Mouse (Mus musculus) E14TG2a.4 (cell line): ENCODE measurements around the gene Slf2.
A peak's percentile ranks its signal among the peaks of the same experiment; 100 is the strongest.

Experiments
- H3K27me3 ChIP-seq: 2 replicates; pipeline ENCODE4 v1.6.1; 2014; ENCODE audit warnings: low read length, control low read depth; ENCODE audit not compliant: insufficient read depth
- H3K36me3 ChIP-seq: 2 replicates; pipeline ENCODE4 v1.6.1; 2014; ENCODE audit warnings: low read length, control low read depth; ENCODE audit not compliant: insufficient read depth
- H3K4me1 ChIP-seq: replicated peaks from 2 replicates; pipeline ENCODE4 v1.6.1; 2014; ENCODE audit warnings: low read depth, low read length, control low read depth
- H3K4me3 ChIP-seq: replicated peaks from 2 replicates; pipeline ENCODE4 v1.5.1; 2014; ENCODE audit warnings: mild to moderate bottlenecking, low read length
- H3K9me3 ChIP-seq: 2 replicates; pipeline ENCODE4 v1.6.1; 2014; ENCODE audit warnings: low read length, control low read depth
- CTCF ChIP-seq: conservative IDR thresholded peaks from 2 replicates; pipeline ENCODE4 v1.5.1; 2014; ENCODE audit warnings: low read length
- NANOG ChIP-seq: IDR thresholded peaks from 2 replicates; pipeline ENCODE4 v1.6.1; 2014; ENCODE audit warnings: borderline replicate concordance, low read length, mixed read lengths
- POU5F1 ChIP-seq: IDR thresholded peaks from 2 replicates; pipeline ENCODE4 v1.6.1; 2014; ENCODE audit warnings: low read length, borderline replicate concordance

Gene Slf2

DNA sequence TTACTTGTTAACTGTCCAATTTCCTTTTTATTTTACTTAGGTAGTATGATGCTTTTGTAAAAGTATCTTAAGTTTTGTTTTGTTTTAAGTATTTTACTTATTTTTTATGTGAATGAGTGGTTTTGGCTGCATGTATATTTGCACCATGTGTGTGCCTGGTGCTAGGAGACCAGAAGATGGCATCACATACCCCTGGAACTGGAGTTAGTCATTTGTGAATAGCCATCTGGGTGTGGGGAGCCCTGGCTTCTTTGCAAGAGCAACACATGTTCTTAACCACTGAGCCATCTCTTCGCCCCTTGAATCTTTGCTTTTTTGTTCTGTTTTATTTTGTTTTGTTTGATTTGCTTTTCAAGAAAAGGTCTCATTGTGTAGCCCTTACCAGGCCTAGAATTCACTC lies 2.2 kb downstream of the Slf2 start:
- H3K27me3 ChIP-seq: no peaks in the 10 kb centered on the region
- no peaks in the 10 kb centered on the region for H3K9me3 ChIP-seq
- peaks cover 51% of the 10 kb centered on the region for H3K36me3 ChIP-seq
- no peak overlapping the region for H3K4me3 ChIP-seq
- TF ChIP-seq POU5F1: no peak
- TF ChIP-seq NANOG: no peak
- no peak for TF ChIP-seq CTCF
- peaks cover 29% of the 10 kb centered on the region for H3K4me1 ChIP-seq

GRCm38 (mm10) chr19:44959633-44960032 lies 28.7 kb downstream of the Slf2 start:
- Histone ChIP-seq H3K4me3 (no peak overlapping the region), H3K4me1 (peaks cover 30% of the 10 kb centered on the region), H3K27me3 (no peaks in the 10 kb centered on the region), H3K9me3 (no peaks in the 10 kb centered on the region), H3K36me3 (peaks cover 94% of the 10 kb centered on the region)
- no peak for TF ChIP-seq POU5F1
- TF ChIP-seq CTCF: no peak
- peak; percentile 55; the same call in 1 of the 2 replicates for TF ChIP-seq NANOG

GRCm38 (mm10) chr19:44965978-44966377 lies 35.0 kb downstream of the Slf2 start:
- no peaks in the 10 kb centered on the region for H3K27me3 ChIP-seq
- no peaks in the 10 kb centered on the region for H3K9me3 ChIP-seq
- TF ChIP-seq CTCF (peak; percentile 9; the same call in 1 of the 2 replicates), NANOG (no peak), POU5F1 (no peak)
- H3K4me1 ChIP-seq: peaks cover 4% of the 10 kb centered on the region; the same call in 1 of the 2 replicates
- peaks cover 93% of the 10 kb centered on the region for H3K36me3 ChIP-seq
- H3K4me3 ChIP-seq: no peak overlapping the region

- TF ChIP-seq NANOG: no peak
- Histone ChIP-seq H3K4me1 (peaks cover 4% of the 10 kb centered on the region; the same call in 1 of the 2 replicates), H3K4me3 (no peak overlapping the region), H3K36me3 (peaks cover 93% of the 10 kb centered on the region), H3K27me3 (no peaks in the 10 kb centered on the region), H3K9me3 (no peaks in the 10 kb centered on the region)
Measured at GRCm38 (mm10) chr19:44968329-44968728, 37.4 kb downstream of the Slf2 start.

GRCm38 (mm10) chr19:44976636-44977035 lies 45.7 kb downstream of the Slf2 start:
- TF ChIP-seq CTCF (no peak), POU5F1 (no peak)
- H3K27me3 ChIP-seq: no peaks in the 10 kb centered on the region
- H3K9me3 ChIP-seq: no peaks in the 10 kb centered on the region
- H3K4me1 ChIP-seq: peaks cover 4% of the 10 kb centered on the region; the same call in 1 of the 2 replicates
- H3K36me3 ChIP-seq: peaks cover 99% of the 10 kb centered on the region
- H3K4me3 ChIP-seq: no peak overlapping the region

- TF ChIP-seq POU5F1 (no peak), CTCF (no peak), NANOG (no peak)
- Histone ChIP-seq H3K27me3 (no peaks in the 10 kb centered on the region), H3K4me1 (peaks cover 4% of the 10 kb centered on the region; the same call in 1 of the 2 replicates), H3K9me3 (no peaks in the 10 kb centered on the region), H3K36me3 (peaks cover 99% of the 10 kb centered on the region), H3K4me3 (no peak overlapping the region)
Measured at GRCm38 (mm10) chr19:44977148-44977547, 46.2 kb downstream of the Slf2 start.

DNA sequence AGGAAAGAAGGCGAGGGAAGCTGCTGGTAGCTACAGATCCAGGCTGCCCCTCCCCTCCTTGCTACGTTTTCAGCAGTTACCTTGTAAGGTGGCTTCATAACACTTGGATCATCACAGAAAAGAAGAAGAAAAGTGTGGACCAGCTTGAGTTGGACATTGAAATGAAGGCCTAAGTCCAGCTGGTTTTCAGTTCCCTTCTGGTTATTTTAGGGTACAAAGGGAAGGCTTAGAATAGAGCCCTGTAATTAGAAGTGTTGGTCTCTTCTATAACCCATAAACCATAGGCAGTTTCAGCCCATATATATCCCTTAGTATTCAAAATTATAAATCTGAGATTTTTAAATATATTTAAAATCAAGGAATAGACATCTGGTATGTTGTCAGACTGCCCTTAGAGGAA lies 49.8 kb downstream of the Slf2 start:
- TF ChIP-seq NANOG: no peak
- no peak for TF ChIP-seq CTCF
- TF ChIP-seq POU5F1: no peak
- H3K36me3 ChIP-seq: peaks cover 76% of the 10 kb centered on the region

GRCm38 (mm10) chr19:44982477-44983115 lies 51.6 kb downstream of the Slf2 start:
- TF ChIP-seq POU5F1: no peak
- no peak for TF ChIP-seq NANOG
- TF ChIP-seq CTCF: no peak
- H3K9me3 ChIP-seq: no peaks in the 10 kb centered on the region
- 0 out of 2 replicates have a peak, but pooled peaks cover 4% of the 10 kb centered on the region for H3K4me1 ChIP-seq
- H3K36me3 ChIP-seq: peaks cover 58% of the 10 kb centered on the region
- no peak overlapping the region for H3K4me3 ChIP-seq
- peaks cover 10% of the 10 kb centered on the region for H3K27me3 ChIP-seq

More for the DNA sequence above, 49.8 kb downstream of the Slf2 start:
- no peak overlapping the region for H3K4me3 ChIP-seq
- no peaks in the 10 kb centered on the region for H3K27me3 ChIP-seq
- H3K9me3 ChIP-seq: no peaks in the 10 kb centered on the region
- peaks cover 4% of the 10 kb centered on the region; the same call in 1 of the 2 replicates for H3K4me1 ChIP-seq

DNA sequence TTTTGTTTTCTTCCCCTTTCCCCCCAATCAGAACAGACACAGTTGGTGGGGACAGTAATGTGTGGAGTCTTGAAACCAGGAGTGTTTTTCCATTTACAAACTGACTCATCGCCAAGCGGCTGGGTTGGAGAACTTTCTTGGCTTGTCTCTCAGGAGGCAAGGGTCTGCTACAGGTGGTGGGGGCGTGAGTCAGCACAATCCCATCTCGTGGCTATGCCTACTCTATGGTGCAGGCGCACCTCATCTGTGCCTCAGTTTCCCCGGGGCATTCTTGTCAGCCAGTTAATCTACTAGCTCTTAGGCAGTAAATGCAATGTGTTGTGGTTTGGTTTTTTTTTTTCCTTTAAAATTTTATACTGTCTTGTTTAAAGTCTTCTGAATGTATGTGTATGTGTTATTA lies 52.4 kb downstream of the Slf2 start:
- no peaks in the 10 kb centered on the region for H3K9me3 ChIP-seq
- H3K27me3 ChIP-seq: peaks cover 17% of the 10 kb centered on the region
- H3K4me1 ChIP-seq: peaks cover 5% of the 10 kb centered on the region
- H3K4me3 ChIP-seq: no peak overlapping the region
- H3K36me3 ChIP-seq: peaks cover 51% of the 10 kb centered on the region
- TF ChIP-seq POU5F1 (no peak), CTCF (no peak), NANOG (no peak)
